Mouse (Mus musculus): ENCODE measurements around the gene Bbc3. TPM values are rescaled to one million over a fixed set of nuclear protein-coding genes. Genes with fewer than 3 reads are reported as not detected.

Gene Bbc3
- polyA plus RNA-seq, 1 experiment = 38.5 TPM

DNA sequence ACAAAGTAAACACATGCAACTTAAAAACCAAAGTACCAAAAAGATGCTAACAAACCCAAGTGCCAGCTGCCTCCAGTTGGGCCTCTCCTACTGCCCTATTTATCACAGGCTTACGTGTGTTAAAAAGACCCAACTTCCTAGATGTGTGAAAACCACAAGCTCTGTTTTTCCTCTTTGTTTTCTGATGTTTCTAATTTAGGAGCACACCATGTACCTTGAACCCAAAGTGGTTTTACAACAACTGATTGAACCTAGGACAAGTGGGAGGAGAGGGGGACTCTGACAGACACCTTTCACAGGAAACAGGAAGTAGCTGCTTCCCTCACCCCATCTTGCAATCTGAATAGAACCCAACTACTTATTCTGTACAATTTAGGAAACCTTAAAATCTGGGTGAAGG lies 56.1 kb downstream of the Bbc3 start:
- TF ChIP-seq EP300 (IDR thresholded peaks at IDR 0.05; ENCODE audit: insufficient read depth, low read depth, low read length) (no peak), POLR2A (IDR thresholded peaks at IDR 0.05; ENCODE audit: insufficient read depth, low read length) (no peak), CTCF (IDR thresholded peaks at IDR 0.05; ENCODE audit: low read depth, low read length) (no peak)
- Histone ChIP-seq H3K27ac (ENCODE audit: insufficient read depth, low read length) (peak overlapping the region; percentile 52), H3K9me3 (replicated peaks; ENCODE audit: control insufficient read depth, insufficient read depth, low read length, poor library complexity, severe bottlenecking) (no peaks in the 10 kb centered on the region), H3K36me3 (ENCODE audit: control insufficient read depth, insufficient read depth, low read length, poor library complexity, severe bottlenecking) (peaks cover 73% of the 10 kb centered on the region), H3K4me1 (ENCODE audit: control insufficient read depth, insufficient read depth, low read length) (peaks cover 2% of the 10 kb centered on the region), H3K27me3 (ENCODE audit: control insufficient read depth, insufficient read depth, low read length, poor library complexity, severe bottlenecking) (no peaks in the 10 kb centered on the region), H3K4me3 (ENCODE audit: low read depth, low read length) (no peak overlapping the region), H3K9ac (ENCODE audit: low read depth, poor library complexity, severe bottlenecking) (no peak overlapping the region)

- Histone ChIP-seq H3K27ac (ENCODE audit: insufficient read depth, low read length) (peak overlapping the region; percentile 66; the same call in 1 of the 2 replicates), H3K36me3 (ENCODE audit: control insufficient read depth, insufficient read depth, low read length, poor library complexity, severe bottlenecking) (peaks cover 79% of the 10 kb centered on the region), H3K9ac (ENCODE audit: low read depth, poor library complexity, severe bottlenecking) (no peak overlapping the region), H3K9me3 (replicated peaks; ENCODE audit: control insufficient read depth, insufficient read depth, low read length, poor library complexity, severe bottlenecking) (no peaks in the 10 kb centered on the region), H3K4me3 (ENCODE audit: low read depth, low read length) (no peak overlapping the region), H3K4me1 (ENCODE audit: control insufficient read depth, insufficient read depth, low read length) (peaks cover 2% of the 10 kb centered on the region), H3K27me3 (ENCODE audit: control insufficient read depth, insufficient read depth, low read length, poor library complexity, severe bottlenecking) (no peaks in the 10 kb centered on the region)
- TF ChIP-seq EP300 (IDR thresholded peaks at IDR 0.05; ENCODE audit: insufficient read depth, low read depth, low read length) (peak; percentile 94), CTCF (IDR thresholded peaks at IDR 0.05; ENCODE audit: low read depth, low read length) (peak; percentile 7), POLR2A (IDR thresholded peaks at IDR 0.05; ENCODE audit: insufficient read depth, low read length) (no peak)
These were observed 56.8 kb downstream of the Bbc3 start for GRCm38 (mm10) chr7:16364901-16365500.

- Histone ChIP-seq H3K4me1 (ENCODE audit: control insufficient read depth, insufficient read depth, low read length) (peaks cover 2% of the 10 kb centered on the region), H3K27me3 (ENCODE audit: control insufficient read depth, insufficient read depth, low read length, poor library complexity, severe bottlenecking) (no peaks in the 10 kb centered on the region), H3K27ac (ENCODE audit: insufficient read depth, low read length) (peak overlapping the region; percentile 79), H3K9me3 (replicated peaks; ENCODE audit: control insufficient read depth, insufficient read depth, low read length, poor library complexity, severe bottlenecking) (no peaks in the 10 kb centered on the region), H3K4me3 (ENCODE audit: low read depth, low read length) (no peak overlapping the region), H3K36me3 (ENCODE audit: control insufficient read depth, insufficient read depth, low read length, poor library complexity, severe bottlenecking) (peaks cover 89% of the 10 kb centered on the region), H3K9ac (ENCODE audit: low read depth, poor library complexity, severe bottlenecking) (no peak overlapping the region)
- TF ChIP-seq CTCF (IDR thresholded peaks at IDR 0.05; ENCODE audit: low read depth, low read length) (no peak), POLR2A (IDR thresholded peaks at IDR 0.05; ENCODE audit: insufficient read depth, low read length) (no peak), EP300 (IDR thresholded peaks at IDR 0.05; ENCODE audit: insufficient read depth, low read depth, low read length) (no peak)
These were observed 58.0 kb downstream of the Bbc3 start for GRCm38 (mm10) chr7:16366133-16366646.

- Histone ChIP-seq H3K36me3 (ENCODE audit: control insufficient read depth, insufficient read depth, low read length, poor library complexity, severe bottlenecking) (peaks cover 88% of the 10 kb centered on the region), H3K9me3 (replicated peaks; ENCODE audit: control insufficient read depth, insufficient read depth, low read length, poor library complexity, severe bottlenecking) (no peaks in the 10 kb centered on the region), H3K27ac (ENCODE audit: insufficient read depth, low read length) (peak overlapping the region; percentile 79), H3K4me3 (ENCODE audit: low read depth, low read length) (no peak overlapping the region), H3K27me3 (ENCODE audit: control insufficient read depth, insufficient read depth, low read length, poor library complexity, severe bottlenecking) (no peaks in the 10 kb centered on the region), H3K9ac (ENCODE audit: low read depth, poor library complexity, severe bottlenecking) (no peak overlapping the region), H3K4me1 (ENCODE audit: control insufficient read depth, insufficient read depth, low read length) (peaks cover 2% of the 10 kb centered on the region)
- TF ChIP-seq CTCF (IDR thresholded peaks at IDR 0.05; ENCODE audit: low read depth, low read length) = no peak
- TF ChIP-seq POLR2A (IDR thresholded peaks at IDR 0.05; ENCODE audit: insufficient read depth, low read length) = no peak
- no peak for TF ChIP-seq EP300 (IDR thresholded peaks at IDR 0.05; ENCODE audit: insufficient read depth, low read depth, low read length)
These were observed 58.5 kb downstream of the Bbc3 start for GRCm38 (mm10) chr7:16366669-16367068.

Other genes with a start within 250 kb of the Bbc3 start
- gene Zfp541, start 246.6 kb upstream of the Bbc3 start, polyA plus RNA-seq (2011; ENCODE audit: insufficient read depth, insufficient read length, low read depth, missing spikeins) = not detected in 2 replicates
- 105 and 107 TPM in 2 replicates for gene Napa, start 209.9 kb upstream of the Bbc3 start, polyA plus RNA-seq (2011; ENCODE audit: insufficient read depth, insufficient read length, low read depth, missing spikeins)
- 8.5 and 8.7 TPM in 2 replicates for gene Kptn, start 188.5 kb upstream of the Bbc3 start, polyA plus RNA-seq (2011; ENCODE audit: insufficient read depth, insufficient read length, low read depth, missing spikeins)
- gene Slc8a2, start 178.6 kb upstream of the Bbc3 start, polyA plus RNA-seq (2011; ENCODE audit: insufficient read depth, insufficient read length, low read depth, missing spikeins) = 4.1 and 4.5 TPM in 2 replicates
- gene Meis3, start 133.3 kb upstream of the Bbc3 start, polyA plus RNA-seq (2011; ENCODE audit: insufficient read depth, insufficient read length, low read depth, missing spikeins) = 4.5 and 5.2 TPM in 2 replicates
- gene Dhx34, start 86.4 kb upstream of the Bbc3 start, polyA plus RNA-seq (2011; ENCODE audit: insufficient read depth, insufficient read length, low read depth, missing spikeins) = 9.7 and 11.6 TPM in 2 replicates
- not detected in 2 replicates for gene C5ar2, start 64.2 kb upstream of the Bbc3 start, polyA plus RNA-seq (2011; ENCODE audit: insufficient read depth, insufficient read length, low read depth, missing spikeins)
- not detected in 2 replicates for gene C5ar1, start 48.9 kb upstream of the Bbc3 start, polyA plus RNA-seq (2011; ENCODE audit: insufficient read depth, insufficient read length, low read depth, missing spikeins)
- 3.3 and 4.6 TPM in 2 replicates for gene Inafm1, start 34.8 kb upstream of the Bbc3 start, polyA plus RNA-seq (2011; ENCODE audit: insufficient read depth, insufficient read length, low read depth, missing spikeins)
- gene Ccdc9, start 21.6 kb upstream of the Bbc3 start, polyA plus RNA-seq (2011; ENCODE audit: insufficient read depth, insufficient read length, low read depth, missing spikeins) = 86.6 and 104 TPM in 2 replicates
- gene Sae1, start 79.4 kb downstream of the Bbc3 start, polyA plus RNA-seq (2011; ENCODE audit: insufficient read depth, insufficient read length, low read depth, missing spikeins) = 256 and 263 TPM in 2 replicates
- gene Zc3h4, start 92.5 kb downstream of the Bbc3 start, polyA plus RNA-seq (2011; ENCODE audit: insufficient read depth, insufficient read length, low read depth, missing spikeins) = 48.3 and 51.2 TPM in 2 replicates
- gene Tmem160, start 144.4 kb downstream of the Bbc3 start, polyA plus RNA-seq (2011; ENCODE audit: insufficient read depth, insufficient read length, low read depth, missing spikeins) = 24.3 and 25.4 TPM in 2 replicates
- 0.27 and 0.70 TPM in 2 replicates for gene Npas1, start 169.3 kb downstream of the Bbc3 start, polyA plus RNA-seq (2011; ENCODE audit: insufficient read depth, insufficient read length, low read depth, missing spikeins)

Data from ES-Bruce4 (cell line).